Mouse (Mus musculus): ENCODE measurements around the gene Smtnl1. TPM values are rescaled to one million over a fixed set of nuclear protein-coding genes. Genes with fewer than 3 reads are reported as not detected.

Gene Smtnl1
- polyA plus RNA-seq, 2 experiments: 0.24 to 0.55 TPM

DNA sequence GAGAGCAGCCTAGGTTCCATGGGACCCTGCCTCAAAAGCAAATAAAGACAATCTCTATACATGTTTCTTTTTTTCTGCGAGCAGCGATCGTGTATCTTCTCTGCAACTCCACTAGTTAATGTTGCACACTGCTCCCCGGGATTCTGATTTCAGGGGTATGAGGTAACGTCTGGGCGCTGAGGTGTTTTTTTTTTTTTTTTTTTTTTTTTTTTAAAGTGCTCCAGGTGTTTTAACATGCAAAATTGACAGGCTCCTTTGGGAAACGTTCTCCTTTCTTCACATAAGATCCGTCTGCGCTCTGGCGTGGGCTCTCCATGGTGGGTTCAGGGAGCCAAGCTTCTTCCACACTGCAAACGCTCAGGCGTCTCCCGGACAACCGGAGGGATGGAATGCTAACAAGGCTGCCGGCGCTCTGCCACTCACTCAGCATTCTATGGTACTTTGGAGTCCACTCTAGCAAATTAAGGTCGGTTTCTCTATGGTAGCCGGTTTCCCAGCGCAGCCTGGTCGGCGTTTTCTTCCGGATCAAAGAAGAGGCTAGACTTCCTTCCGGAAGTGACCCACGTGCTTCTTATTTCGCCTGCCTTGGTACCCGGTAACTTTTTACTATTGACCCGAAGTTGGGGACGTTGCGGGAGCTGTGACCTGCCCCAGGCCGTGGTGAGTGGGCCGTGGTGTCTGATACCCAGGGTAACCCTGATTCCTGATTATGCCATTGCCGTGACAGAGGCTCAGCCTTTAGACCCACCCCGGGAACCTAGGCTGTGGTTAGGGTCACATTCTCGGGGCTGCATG is 4.2 kb upstream of the Smtnl1 start, which contains the start of gene Timm10:
Timm10 (plus strand) TSS at position 510 of the 795 bp plus-strand sequence.
- Histone ChIP-seq H3K4me3 (replicated peaks; ENCODE audit: low read length) (peak within 1 kb of the TSS; percentile 83), H3K9me3 (ENCODE audit: control insufficient read depth, low read length) (no peaks in the 10 kb centered on the region), H3K4me1 (ENCODE audit: control insufficient read depth, insufficient read depth, low read length) (peaks cover 7% of the 10 kb centered on the region; the same call in 1 of the 2 replicates), H3K27me3 (ENCODE audit: control insufficient read depth, insufficient read depth, low read length) (no peaks in the 10 kb centered on the region), H3K9ac (ENCODE audit: low read depth, low read length, severe bottlenecking) (peak within 1 kb of the TSS; percentile 63), H3K4me2 (replicated peaks; ENCODE audit: low read depth, low read length, severe bottlenecking) (peak within 1 kb of the TSS; percentile 92), H3K27ac (replicated peaks; ENCODE audit: low read depth, low read length) (no peak within 1 kb of the TSS; the same call in 1 of the 2 replicates), H3K36me3 (ENCODE audit: control insufficient read depth, insufficient read depth, low read length) (peaks cover 7% of the 10 kb centered on the region)
- peak; percentile 97 for DNase-seq (ENCODE audit: low spot score)
- under 1% methylated on average over 34 of the region's 34 CpGs for WGBS
- 0 out of 2 replicates have a peak, but pooled peaks have one; percentile 4 for TF ChIP-seq POLR2A (IDR thresholded peaks at IDR 0.05; ENCODE audit: borderline replicate concordance, extremely low read depth, insufficient read depth, insufficient read length)
- peak; percentile 95 for ATAC-seq (ENCODE audit: low FRiP score, low read depth)

DNA sequence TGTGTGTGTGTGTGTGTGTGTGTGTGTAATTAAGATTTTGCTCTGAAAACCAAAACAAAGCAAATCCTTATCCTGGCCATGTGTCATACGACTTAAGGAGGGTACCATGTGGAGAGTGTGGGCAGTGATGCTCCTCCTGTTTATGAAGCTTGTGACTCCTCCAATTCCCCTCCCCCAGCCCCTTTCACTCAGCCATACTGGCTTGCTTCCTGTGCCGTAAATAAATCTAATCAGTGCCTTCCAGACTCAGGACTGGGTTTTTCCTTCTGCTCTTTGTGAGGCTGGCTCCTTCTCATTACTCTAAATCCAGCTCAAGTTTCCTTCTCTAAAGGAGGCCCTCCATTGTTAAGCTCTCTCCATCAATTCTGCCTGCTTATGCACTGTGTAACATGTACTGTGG is 785 bp upstream of the Smtnl1 start:
- 24% methylated on average over 2 of the region's 2 CpGs for WGBS
- H3K4me3 ChIP-seq (replicated peaks; ENCODE audit: low read length): no peak overlapping the region
- H3K9ac ChIP-seq (ENCODE audit: low read depth, low read length, severe bottlenecking): no peak overlapping the region
- H3K4me1 ChIP-seq (ENCODE audit: control insufficient read depth, insufficient read depth, low read length): peaks cover 7% of the 10 kb centered on the region; the same call in 1 of the 2 replicates
- ATAC-seq (ENCODE audit: low FRiP score, low read depth) (no peak), DNase-seq (ENCODE audit: low spot score) (no peak)
- no peaks in the 10 kb centered on the region for H3K27me3 ChIP-seq (ENCODE audit: control insufficient read depth, insufficient read depth, low read length)
- no peaks in the 10 kb centered on the region for H3K36me3 ChIP-seq (ENCODE audit: control insufficient read depth, insufficient read depth, low read length)
- TF ChIP-seq POLR2A (IDR thresholded peaks at IDR 0.05; ENCODE audit: borderline replicate concordance, extremely low read depth, insufficient read depth, insufficient read length): no peak
- H3K9me3 ChIP-seq (ENCODE audit: control insufficient read depth, low read length): no peaks in the 10 kb centered on the region
- no peak overlapping the region for H3K27ac ChIP-seq (replicated peaks; ENCODE audit: low read depth, low read length)
- no peak overlapping the region for H3K4me2 ChIP-seq (replicated peaks; ENCODE audit: low read depth, low read length, severe bottlenecking)

DNA sequence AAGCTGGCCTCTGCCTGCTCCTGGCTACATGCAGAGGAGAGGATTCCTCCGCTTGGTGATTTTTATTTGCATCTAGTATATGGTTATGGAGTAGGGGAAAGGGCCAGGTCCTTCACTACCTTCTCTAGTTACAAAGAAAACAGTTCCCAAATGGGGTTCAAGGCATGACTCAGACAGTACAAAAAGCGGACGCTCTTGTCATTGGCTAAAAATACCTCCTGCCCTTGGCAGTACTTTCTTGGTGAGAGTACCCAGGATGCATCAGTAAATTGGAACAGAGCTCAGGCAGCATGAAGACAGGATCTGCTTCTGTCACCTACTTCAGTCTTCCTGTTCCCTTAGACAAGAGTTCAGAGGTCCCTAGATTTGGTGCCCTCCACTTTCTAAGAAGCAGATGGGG is 2.6 kb downstream of the Smtnl1 start:
- Histone ChIP-seq H3K9me3 (ENCODE audit: control insufficient read depth, low read length) (no peaks in the 10 kb centered on the region), H3K27ac (replicated peaks; ENCODE audit: low read depth, low read length) (no peak overlapping the region), H3K36me3 (ENCODE audit: control insufficient read depth, insufficient read depth, low read length) (no peaks in the 10 kb centered on the region), H3K4me3 (replicated peaks; ENCODE audit: low read length) (no peak overlapping the region), H3K4me2 (replicated peaks; ENCODE audit: low read depth, low read length, severe bottlenecking) (no peak overlapping the region), H3K27me3 (ENCODE audit: control insufficient read depth, insufficient read depth, low read length) (no peaks in the 10 kb centered on the region), H3K4me1 (ENCODE audit: control insufficient read depth, insufficient read depth, low read length) (no peaks in the 10 kb centered on the region), H3K9ac (ENCODE audit: low read depth, low read length, severe bottlenecking) (no peak overlapping the region)
- TF ChIP-seq POLR2A (IDR thresholded peaks at IDR 0.05; ENCODE audit: borderline replicate concordance, extremely low read depth, insufficient read depth, insufficient read length): no peak
- DNase-seq (ENCODE audit: low spot score) (no peak), ATAC-seq (ENCODE audit: low FRiP score, low read depth) (no peak)
- 62% methylated on average over 3 of the region's 3 CpGs for WGBS

DNA sequence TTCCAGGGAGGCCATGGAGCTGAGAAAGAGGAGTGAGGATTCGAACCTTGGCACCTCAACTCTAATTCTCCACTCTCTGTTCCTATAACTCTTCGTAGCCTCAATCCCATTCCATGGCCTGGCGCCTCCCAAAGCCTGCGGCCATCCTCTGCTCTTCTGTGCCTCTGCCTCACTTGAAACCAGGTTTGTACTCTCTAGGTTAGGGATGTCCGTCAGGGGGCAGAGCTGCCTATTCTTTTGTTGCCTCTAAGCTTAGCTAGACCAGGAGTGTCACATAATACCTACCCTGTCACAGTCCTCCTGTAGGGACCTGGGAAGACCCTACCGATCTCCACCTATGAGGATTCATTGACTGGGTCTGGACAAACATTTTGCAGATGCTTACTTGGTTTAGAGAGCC is 9.8 kb downstream of the Smtnl1 start:
- no peak for TF ChIP-seq POLR2A (IDR thresholded peaks at IDR 0.05; ENCODE audit: borderline replicate concordance, extremely low read depth, insufficient read depth, insufficient read length)
- WGBS: 75% methylated on average over 6 of the region's 6 CpGs
- Histone ChIP-seq H3K9ac (ENCODE audit: low read depth, low read length, severe bottlenecking) (no peak overlapping the region), H3K4me3 (replicated peaks; ENCODE audit: low read length) (no peak overlapping the region), H3K36me3 (ENCODE audit: control insufficient read depth, insufficient read depth, low read length) (no peaks in the 10 kb centered on the region), H3K27me3 (ENCODE audit: control insufficient read depth, insufficient read depth, low read length) (no peaks in the 10 kb centered on the region), H3K4me1 (ENCODE audit: control insufficient read depth, insufficient read depth, low read length) (peaks cover 4% of the 10 kb centered on the region; the same call in 1 of the 2 replicates), H3K27ac (replicated peaks; ENCODE audit: low read depth, low read length) (no peak overlapping the region), H3K4me2 (replicated peaks; ENCODE audit: low read depth, low read length, severe bottlenecking) (no peak overlapping the region), H3K9me3 (ENCODE audit: control insufficient read depth, low read length) (no peaks in the 10 kb centered on the region)
- ATAC-seq (ENCODE audit: low FRiP score, low read depth) (no peak), DNase-seq (ENCODE audit: low spot score) (no peak)

DNA sequence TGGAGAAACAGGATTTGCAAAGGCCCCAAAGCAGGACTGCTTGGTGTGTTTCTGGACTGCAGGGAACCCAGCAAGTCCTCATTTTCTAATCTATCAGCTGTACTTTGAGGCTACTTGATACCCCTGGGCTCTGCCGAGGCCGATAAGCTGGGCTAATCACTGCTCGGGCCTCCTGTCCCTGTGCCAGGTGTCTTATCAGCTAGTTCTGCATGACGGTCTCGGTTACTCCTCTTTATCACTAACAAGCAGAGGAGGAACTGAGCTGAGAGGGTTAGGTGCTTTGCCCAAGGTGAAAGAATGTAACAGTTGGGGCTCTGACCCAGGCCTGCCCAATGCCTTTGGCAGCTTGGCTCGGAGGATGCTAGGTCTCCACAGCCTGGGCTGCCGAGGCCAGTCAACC is 10.6 kb downstream of the Smtnl1 start:
- no peaks in the 10 kb centered on the region for H3K9me3 ChIP-seq (ENCODE audit: control insufficient read depth, low read length)
- no peak for TF ChIP-seq POLR2A (IDR thresholded peaks at IDR 0.05; ENCODE audit: borderline replicate concordance, extremely low read depth, insufficient read depth, insufficient read length)

More for the DNA sequence above, 10.6 kb downstream of the Smtnl1 start:
- H3K27ac ChIP-seq (replicated peaks; ENCODE audit: low read depth, low read length): no peak overlapping the region
- DNase-seq (ENCODE audit: low spot score) (no peak), ATAC-seq (ENCODE audit: low FRiP score, low read depth) (no peak)
- H3K9ac ChIP-seq (ENCODE audit: low read depth, low read length, severe bottlenecking): no peak overlapping the region
- H3K4me3 ChIP-seq (replicated peaks; ENCODE audit: low read length): no peak overlapping the region
- H3K36me3 ChIP-seq (ENCODE audit: control insufficient read depth, insufficient read depth, low read length): no peaks in the 10 kb centered on the region
- H3K4me1 ChIP-seq (ENCODE audit: control insufficient read depth, insufficient read depth, low read length): peaks cover 4% of the 10 kb centered on the region; the same call in 1 of the 2 replicates
- 85% methylated on average over 7 of the region's 7 CpGs for WGBS
- no peak overlapping the region for H3K4me2 ChIP-seq (replicated peaks; ENCODE audit: low read depth, low read length, severe bottlenecking)
- H3K27me3 ChIP-seq (ENCODE audit: control insufficient read depth, insufficient read depth, low read length): no peaks in the 10 kb centered on the region

Data from limb, embryonic 14.5 days (tissue).